Mouse (Mus musculus) heart, postnatal 4 days (tissue): Measurements from ENCODE around the gene Gm21304. TPM values are rescaled to one million over a fixed set of nuclear protein-coding genes. Genes with fewer than 3 reads are reported as not detected.
"Not testable (repeated sequence)": the region's sequence is repeated elsewhere in the genome, so short reads cannot be mapped to it uniquely, and the experiment has no call there.

Experiments
- DNase-seq: peaks from one replicate; pipeline ENCODE4 v3.0.0; 2021
- total RNA-seq, 2 experiments: library from RNA; stranded (reverse); gene quantifications; 2 replicates each; pipeline ENCODE4 v1.2.3; 2021

The Gm21304 gene
- not detected for total RNA-seq

DNA sequence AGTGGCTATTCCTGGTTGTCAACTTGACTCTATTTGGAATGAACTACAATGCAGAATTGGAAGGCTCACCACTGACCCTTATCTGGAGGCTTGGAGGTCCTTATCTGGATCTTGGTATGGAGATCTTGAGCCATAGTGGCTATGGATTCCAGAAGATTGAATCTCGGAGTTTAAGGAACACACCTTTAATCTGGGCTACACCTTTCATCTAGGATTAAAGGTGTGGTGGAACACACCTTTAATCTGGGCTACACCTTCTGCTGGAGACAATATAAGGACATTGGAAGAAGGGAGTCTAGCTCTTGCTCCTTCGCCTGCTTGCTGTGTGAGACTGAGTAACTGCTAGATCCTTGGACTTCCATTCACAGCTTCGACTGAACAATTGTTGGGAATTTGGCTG is at the start of gene Gm21304:
Gene Gm21304 (plus strand): TSS at position 301 of the 400 bp plus-strand sequence.
- DNase-seq = not testable (repeated sequence)

- not testable (repeated sequence) for DNase-seq
These were observed 25.6 kb upstream of the Gm21304 start, which contains the start of gene Gm21293 for GRCm38 (mm10) chr10:104142687-104143086. Gene Gm21293, plus strand, starts transcription at chr10:104142987.

- not testable (repeated sequence) for DNase-seq
These were observed 17.1 kb upstream of the Gm21304 start, which contains the start of gene Gm6763 for GRCm38 (mm10) chr10:104151197-104151596. Gene Gm6763, plus strand, starts transcription at chr10:104151497.

- DNase-seq = not testable (repeated sequence)
These were observed 8.6 kb upstream of the Gm21304 start, which contains the start of gene Gm8764 for GRCm38 (mm10) chr10:104159706-104160105. Gene Gm8764, plus strand, starts transcription at chr10:104160006.

DNA sequence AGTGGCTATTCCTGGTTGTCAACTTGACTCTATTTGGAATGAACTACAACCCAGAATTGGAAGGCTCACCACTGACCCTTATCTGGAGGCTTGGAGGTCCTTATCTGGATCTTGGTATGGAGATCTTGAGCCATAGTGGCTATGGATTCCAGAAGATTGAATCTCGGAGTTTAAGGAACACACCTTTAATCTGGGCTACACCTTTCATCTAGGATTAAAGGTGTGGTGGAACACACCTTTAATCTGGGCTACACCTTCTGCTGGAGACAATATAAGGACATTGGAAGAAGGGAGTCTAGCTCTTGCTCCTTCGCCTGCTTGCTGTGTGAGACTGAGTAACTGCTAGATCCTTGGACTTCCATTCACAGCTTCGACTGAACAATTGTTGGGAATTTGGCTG is 8.4 kb downstream of the Gm21304 start, which contains the start of gene Gm21312:
Gene Gm21312 (plus strand): TSS at position 301 of the 400 bp plus-strand sequence.
- not testable (repeated sequence) for DNase-seq

DNA sequence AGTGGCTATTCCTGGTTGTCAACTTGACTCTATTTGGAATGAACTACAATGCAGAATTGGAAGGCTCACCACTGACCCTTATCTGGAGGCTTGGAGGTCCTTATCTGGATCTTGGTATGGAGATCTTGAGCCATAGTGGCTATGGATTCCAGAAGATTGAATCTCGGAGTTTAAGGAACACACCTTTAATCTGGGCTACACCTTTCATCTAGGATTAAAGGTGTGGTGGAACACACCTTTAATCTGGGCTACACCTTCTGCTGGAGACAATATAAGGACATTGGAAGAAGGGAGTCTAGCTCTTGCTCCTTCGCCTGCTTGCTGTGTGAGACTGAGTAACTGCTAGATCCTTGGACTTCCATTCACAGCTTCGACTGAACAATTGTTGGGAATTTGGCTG is 16.9 kb downstream of the Gm21304 start, which contains the start of gene Gm20765:
Gene Gm20765 (plus strand): TSS at position 301 of the 400 bp plus-strand sequence.
- not testable (repeated sequence) for DNase-seq

GRCm38 (mm10) chr10:104193742-104194141 is 25.4 kb downstream of the Gm21304 start, which contains the start of gene Gm4340:
Gene Gm4340, plus strand, starts transcription at chr10:104194042.
- DNase-seq = not testable (repeated sequence)

DNA sequence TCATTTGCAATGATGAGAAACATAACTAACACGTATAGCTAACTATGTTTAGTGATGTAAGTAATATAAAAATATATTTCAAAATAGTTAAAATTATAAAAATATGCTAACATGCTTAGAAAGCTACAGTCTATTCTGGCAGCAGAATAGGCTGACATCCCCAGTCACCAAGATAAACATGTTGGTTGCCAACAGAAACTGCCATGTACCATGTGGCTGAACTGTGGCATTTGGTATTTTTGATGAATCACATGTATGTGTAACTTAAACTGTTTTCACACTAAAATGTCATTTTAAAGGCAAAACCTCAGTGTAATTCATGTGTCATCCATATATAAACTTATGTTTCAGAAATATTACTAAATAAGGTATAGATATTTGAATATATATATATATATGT is 41.3 kb downstream of the Gm21304 start:
- DNase-seq = no peak

GRCm38 (mm10) chr10:104210268-104210990 is 42.1 kb downstream of the Gm21304 start:
- no peak for DNase-seq

DNA sequence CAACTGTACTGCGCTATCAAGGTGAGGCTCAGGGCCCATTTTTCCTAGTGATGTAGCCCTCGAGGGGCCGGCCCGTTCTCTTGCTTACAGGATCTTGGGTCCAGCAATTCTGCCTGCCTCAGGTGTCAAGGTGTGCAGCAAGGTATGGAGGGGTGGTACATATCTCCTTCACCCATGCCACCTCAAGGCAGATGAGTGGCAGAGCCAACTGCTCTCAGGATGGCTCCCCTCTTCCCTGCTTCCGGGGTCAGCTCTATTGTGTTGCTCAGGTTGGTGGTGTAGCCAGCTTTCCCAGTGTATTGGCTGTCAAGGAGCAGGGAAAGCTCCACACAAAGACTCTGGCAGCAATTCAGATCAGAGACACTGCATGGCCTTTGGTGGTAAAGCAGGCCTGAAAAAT is 46.2 kb downstream of the Gm21304 start:
- DNase-seq = no peak

Other genes with a start within 250 kb of the Gm21304 start
- gene Gm21293, start 25.5 kb upstream of the Gm21304 start, total RNA-seq = not detected
- gene Gm6763, start 17.0 kb upstream of the Gm21304 start, total RNA-seq = not detected
- gene Gm8764, start 8.5 kb upstream of the Gm21304 start, total RNA-seq = not detected
- not detected for gene Gm21312, start 8.5 kb downstream of the Gm21304 start, total RNA-seq
- not detected for gene Gm20765, start 17.0 kb downstream of the Gm21304 start, total RNA-seq
- gene Gm4340, start 25.5 kb downstream of the Gm21304 start, total RNA-seq = not detected